Mouse (Mus musculus) limb, embryonic 11.5 days (tissue): ENCODE data around the gene Tmem177. TPM values are rescaled to one million over a fixed set of nuclear protein-coding genes. Genes with fewer than 3 reads are reported as not detected.
A peak's percentile ranks its signal among the peaks of the same experiment; 100 is the strongest.

Source experiments
- ATAC-seq: fragments of 200-750 bp; cut with Nextera tagmentation; 2 replicates; pipeline ENCODE4 v1.8.0; 2017; ENCODE audit warnings: low read depth; ENCODE audit not compliant: insufficient number of reproducible peaks, low FRiP score, low TSS enrichment
- DNase-seq: peaks from one replicate; pipeline ENCODE4 v3.0.0-alpha.2; 2015; ENCODE audit warnings: low spot score
- H3K27ac ChIP-seq: fragments of 300-500 bp; sonication (generic); replicated peaks from 2 replicates; pipeline ENCODE4 v1.5.1; 2014; ENCODE audit warnings: low read depth, mild to moderate bottlenecking, low read length
- H3K27me3 ChIP-seq: fragments of 300-500 bp; sonication (generic); 2 replicates; pipeline ENCODE4 v1.6.1; 2014; ENCODE audit warnings: mild to moderate bottlenecking, low read length, mixed read lengths; ENCODE audit not compliant: control insufficient read depth, insufficient read depth
- H3K36me3 ChIP-seq: fragments of 300-500 bp; sonication (generic); 2 replicates; pipeline ENCODE4 v1.6.1; 2014; ENCODE audit warnings: mild to moderate bottlenecking, low read length, moderate library complexity, mixed read lengths; ENCODE audit not compliant: control insufficient read depth, insufficient read depth
- H3K4me1 ChIP-seq: fragments of 300-500 bp; sonication (generic); 2 replicates; pipeline ENCODE4 v1.6.1; 2014; ENCODE audit warnings: low read length, mixed read lengths; ENCODE audit not compliant: control insufficient read depth, insufficient read depth
- H3K4me2 ChIP-seq: fragments of 300-500 bp; sonication (generic); 2 replicates; pipeline ENCODE4 v1.6.1; 2014; ENCODE audit warnings: low read depth, mild to moderate bottlenecking, moderate library complexity; ENCODE audit not compliant: severe bottlenecking
- H3K4me3 ChIP-seq: fragments of 300-500 bp; sonication (generic); 2 replicates; pipeline ENCODE4 v1.5.1; 2014; ENCODE audit warnings: low read depth, low read length
- H3K9ac ChIP-seq: fragments of 300-500 bp; sonication (generic); 2 replicates; pipeline ENCODE4 v1.6.1; 2014; ENCODE audit warnings: mild to moderate bottlenecking, low read length
- H3K9me3 ChIP-seq: fragments of 300-500 bp; sonication (generic); 2 replicates; pipeline ENCODE4 v1.6.1; 2016; ENCODE audit warnings: low read length; ENCODE audit not compliant: control insufficient read depth
- whole genome bisulfite sequencing: fragments of 180-500 bp; shearing (Covaris S2); extraction: QIAGEN DNeasy Blood & Tissue Kit; methylation state at CpG from one replicate; pipeline ENCODE4 v1.1.7; 2014; 5-methylcytosine and 5-hydroxymethylcytosine counted together
- polyA plus RNA-seq: library from polyadenylated mRNA; unstranded; fragments of >200 nt; fragmentation: Nextera tagmentation; extraction: Ambion mirVana; gene quantifications from 2 replicates; pipeline ENCODE4 v1.2.1, GENCODE M21; 2014

Tmem177 gene
- polyA plus RNA-seq, 1 experiment from 2014 or later: 8.2 TPM

- WGBS: 83% methylated on average over 4 of the region's 4 CpGs
- H3K4me1 ChIP-seq: no peaks in the 10 kb centered on the region
- no peak overlapping the region for H3K9ac ChIP-seq
- H3K36me3 ChIP-seq: no peaks in the 10 kb centered on the region
- no peak overlapping the region for H3K4me2 ChIP-seq
- H3K9me3 ChIP-seq: no peaks in the 10 kb centered on the region
- H3K27ac ChIP-seq: no peak overlapping the region
- ATAC-seq (no peak), DNase-seq (no peak)
- no peak overlapping the region for H3K4me3 ChIP-seq
- H3K27me3 ChIP-seq: no peaks in the 10 kb centered on the region
Measured at GRCm38 (mm10) chr1:119931421-119932150, 18.6 kb upstream of the Tmem177 start.

- WGBS: 68% methylated on average over 1 of the region's 1 CpGs
- Histone ChIP-seq H3K9ac (no peak overlapping the region), H3K9me3 (no peaks in the 10 kb centered on the region), H3K4me1 (no peaks in the 10 kb centered on the region), H3K4me3 (no peak overlapping the region), H3K27me3 (no peaks in the 10 kb centered on the region), H3K36me3 (no peaks in the 10 kb centered on the region), H3K27ac (no peak overlapping the region), H3K4me2 (no peak overlapping the region)
- DNase-seq: no peak
- no peak for ATAC-seq
Measured at GRCm38 (mm10) chr1:119929715-119930114, 16.7 kb upstream of the Tmem177 start.

GRCm38 (mm10) chr1:119919299-119919698 lies 6.3 kb upstream of the Tmem177 start:
- no peaks in the 10 kb centered on the region for H3K9me3 ChIP-seq
- H3K4me1 ChIP-seq: no peaks in the 10 kb centered on the region
- no peak overlapping the region for H3K4me3 ChIP-seq
- no peak overlapping the region for H3K4me2 ChIP-seq
- DNase-seq (no peak), ATAC-seq (no peak)
- H3K27ac ChIP-seq: no peak overlapping the region
- H3K36me3 ChIP-seq: no peaks in the 10 kb centered on the region
- H3K9ac ChIP-seq: no peak overlapping the region
- WGBS: 57% methylated on average over 4 of the region's 4 CpGs
- no peaks in the 10 kb centered on the region for H3K27me3 ChIP-seq

- H3K27ac ChIP-seq: no peak overlapping the region
- H3K9ac ChIP-seq: no peak overlapping the region
- WGBS: 86% methylated on average over 5 of the region's 5 CpGs
- no peak overlapping the region for H3K4me3 ChIP-seq
- no peaks in the 10 kb centered on the region for H3K9me3 ChIP-seq
- DNase-seq (no peak), ATAC-seq (no peak)
- H3K4me2 ChIP-seq: no peak overlapping the region
- H3K27me3 ChIP-seq: no peaks in the 10 kb centered on the region
- no peaks in the 10 kb centered on the region for H3K36me3 ChIP-seq
- H3K4me1 ChIP-seq: no peaks in the 10 kb centered on the region
Measured at GRCm38 (mm10) chr1:119916823-119917371, 3.9 kb upstream of the Tmem177 start.

GRCm38 (mm10) chr1:119907206-119907748 lies 5.7 kb downstream of the Tmem177 start:
- Histone ChIP-seq H3K27ac (no peak overlapping the region), H3K4me3 (no peak overlapping the region), H3K9ac (no peak overlapping the region), H3K4me2 (no peak overlapping the region), H3K27me3 (no peaks in the 10 kb centered on the region), H3K36me3 (no peaks in the 10 kb centered on the region), H3K9me3 (no peaks in the 10 kb centered on the region), H3K4me1 (peaks cover 10% of the 10 kb centered on the region; the same call in 1 of the 2 replicates)
- DNase-seq (no peak), ATAC-seq (no peak)
- 79% methylated on average over 2 of the region's 2 CpGs for WGBS

- H3K27ac ChIP-seq: no peak overlapping the region; the same call in 1 of the 2 replicates
- H3K4me1 ChIP-seq: peaks cover 11% of the 10 kb centered on the region; the same call in 1 of the 2 replicates
- no peaks in the 10 kb centered on the region for H3K27me3 ChIP-seq
- no peaks in the 10 kb centered on the region for H3K36me3 ChIP-seq
- no peak overlapping the region for H3K4me3 ChIP-seq
- H3K4me2 ChIP-seq: no peak overlapping the region
- DNase-seq (no peak), ATAC-seq (no peak)
- 20% methylated on average over 6 of the region's 6 CpGs for WGBS
- H3K9me3 ChIP-seq: no peaks in the 10 kb centered on the region
- no peak overlapping the region for H3K9ac ChIP-seq
Measured at GRCm38 (mm10) chr1:119903231-119903620, 9.8 kb downstream of the Tmem177 start.

- Histone ChIP-seq H3K4me1 (peaks cover 11% of the 10 kb centered on the region; the same call in 1 of the 2 replicates), H3K27me3 (no peaks in the 10 kb centered on the region), H3K9me3 (no peaks in the 10 kb centered on the region), H3K9ac (no peak overlapping the region), H3K4me2 (no peak overlapping the region), H3K36me3 (no peaks in the 10 kb centered on the region), H3K4me3 (no peak overlapping the region), H3K27ac (no peak overlapping the region; the same call in 1 of the 2 replicates)
- WGBS: 15% methylated on average over 8 of the region's 8 CpGs
- DNase-seq (peak; percentile 57), ATAC-seq (peak; percentile 36; the same call in 1 of the 2 replicates)
Measured at GRCm38 (mm10) chr1:119902551-119903230, 10.3 kb downstream of the Tmem177 start.
